In the genomic region with DNA sequence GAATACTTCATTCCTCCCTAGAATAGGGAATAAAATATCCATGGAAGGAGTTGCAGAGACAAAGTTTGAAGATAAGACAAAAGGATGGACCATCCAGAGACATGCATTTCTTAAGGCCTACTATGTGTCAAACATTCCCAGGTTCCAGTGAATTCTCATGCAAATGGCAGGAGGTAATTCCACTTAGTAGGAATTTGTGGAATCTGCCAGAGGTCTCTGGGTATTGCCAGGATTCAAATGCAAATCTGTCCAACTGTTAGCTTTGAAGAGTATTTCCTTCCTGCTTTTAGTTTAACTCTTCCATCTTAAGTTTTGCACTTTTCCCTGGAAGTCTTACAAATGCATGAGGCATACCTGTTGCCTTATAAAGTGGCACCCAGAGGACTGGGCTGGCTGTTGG, we compare ENCODE assay signal across 20 mouse cellular contexts.
"Had no signal": no experiment of that assay in that cellular context is flagged by ENCODE, and none has a peak within 500 bp of the region (broad histone marks: within the 10 kb centered on the region; RNA-seq: fewer than 3 reads in every experiment).

No protein-coding gene starts in this region.

- H3K27ac ChIP-seq: liver, embryonic 15.5 days; lung, embryonic 15.5 days; macrophage; neural tube, embryonic 13.5 days; stomach, embryonic 15.5 days; stomach, postnatal 0 days had no signal

- DNase-seq: liver, postnatal 0 days; lung, adult 2 months; lung, postnatal 14 days; lung, postnatal 36 days; midbrain, embryonic 14.5 days; right cerebral cortex, postnatal 14 days; thymus, adult 2 months; thymus, postnatal 25 days; thymus, postnatal 4 days had no signal

- H3K4me2 ChIP-seq: liver, embryonic 15.5 days; lung, embryonic 15.5 days; midbrain, embryonic 11.5 days; neural tube, embryonic 13.5 days; stomach, embryonic 15.5 days had no signal

- H3K4me1 ChIP-seq: liver, embryonic 15.5 days; lung, embryonic 15.5 days; megakaryocyte, embryonic 14.5 days; neural tube, embryonic 13.5 days; stomach, embryonic 15.5 days had no signal

- H3K36me3 ChIP-seq: liver, embryonic 15.5 days; lung, embryonic 15.5 days; neural tube, embryonic 13.5 days; stomach, embryonic 15.5 days had no signal

- H3K27me3 ChIP-seq: liver, embryonic 15.5 days; lung, embryonic 15.5 days; megakaryocyte, embryonic 14.5 days; neural tube, embryonic 13.5 days; stomach, embryonic 15.5 days had no signal

- H3K9me3 ChIP-seq: liver, embryonic 15.5 days; lung, embryonic 15.5 days; neural tube, embryonic 13.5 days; stomach, embryonic 15.5 days had no signal

- H3K9ac ChIP-seq: liver, embryonic 15.5 days; liver, postnatal 0 days; lung, embryonic 15.5 days; neural tube, embryonic 13.5 days; stomach, embryonic 15.5 days had no signal

- H3K4me3 ChIP-seq: liver, embryonic 15.5 days; lung, embryonic 15.5 days; megakaryocyte, embryonic 14.5 days; myocyte; neural tube, embryonic 13.5 days; stomach, embryonic 15.5 days had no signal

- ATAC-seq: liver, postnatal 0 days; lung, postnatal 0 days; midbrain, embryonic 16.5 days had no signal
